Mouse (Mus musculus) heart, adult 9 months (tissue): Measurements from ENCODE around the gene Sri.

Experiments
- DNase-seq, 2 experiments: peaks; one replicate each; pipeline ENCODE4 v3.0.0; 2022; ENCODE audit warnings: low spot score in 2 of 2

Gene Sri

GRCm38 (mm10) chr5:8111691-8112090 is 65.8 kb downstream of the Sri start:
- no peak for DNase-seq

GRCm38 (mm10) chr5:8112246-8112645 is 66.4 kb downstream of the Sri start:
- no peak for DNase-seq

- no peak for DNase-seq
Observed at GRCm38 (mm10) chr5:8116561-8117168, 70.8 kb downstream of the Sri start.
